Mouse (Mus musculus): ENCODE measurements around the gene Grin2b.
"Not testable (repeated sequence)": the region's sequence is repeated elsewhere in the genome, so short reads cannot be mapped to it uniquely, and the experiment has no call there.

DNA sequence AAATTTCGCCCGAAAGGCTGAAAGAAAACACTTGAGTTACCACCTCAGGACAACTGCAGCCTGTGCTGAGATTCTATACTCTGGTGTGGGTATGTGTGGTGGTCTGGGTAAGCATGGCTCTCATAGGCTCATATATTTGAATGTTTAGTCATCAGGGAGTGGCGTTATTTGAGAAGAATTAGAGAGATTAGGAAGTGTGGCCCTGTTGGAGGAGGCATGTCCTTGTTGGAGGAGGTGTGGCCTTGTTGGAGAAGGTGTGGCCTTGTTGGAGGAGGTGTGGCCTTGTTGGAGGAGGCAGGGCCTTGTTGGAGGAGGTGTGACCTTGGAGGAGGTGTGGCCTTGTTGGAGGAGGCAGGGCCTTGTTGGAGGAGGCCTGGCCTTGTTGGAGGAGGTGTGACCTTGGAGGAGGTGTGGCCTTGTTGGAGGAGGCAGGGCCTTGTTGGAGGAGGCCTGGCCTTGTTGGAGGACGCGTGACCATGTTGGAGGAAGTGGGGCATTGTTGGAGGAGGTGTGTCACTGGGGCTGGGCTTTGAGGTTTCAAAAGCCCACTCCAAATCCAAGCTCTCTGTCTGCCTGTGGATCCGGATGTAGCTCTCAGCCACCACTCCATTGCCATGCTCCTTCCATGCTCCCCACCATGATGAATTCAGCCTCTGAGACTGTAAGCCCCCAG lies 466.3 kb downstream of the Grin2b start:
- TF ChIP-seq TCF12 (IDR thresholded peaks at IDR 0.05; ENCODE audit: low read depth, low read length); CTCF (conservative IDR thresholded peaks at IDR 0.05 in 1 of 2, IDR thresholded peaks at IDR 0.05 in 1 of 2; ENCODE audit: low read depth in 2 of 2, low read length in 2 of 2): not testable (repeated sequence)
